Mouse (Mus musculus): Measurements from ENCODE around the gene Gm815. TPM values are rescaled to one million over a fixed set of nuclear protein-coding genes. Genes with fewer than 3 reads are reported as not detected.

Gene Gm815
- total and polyA plus RNA-seq, 3 experiments = not detected

DNA sequence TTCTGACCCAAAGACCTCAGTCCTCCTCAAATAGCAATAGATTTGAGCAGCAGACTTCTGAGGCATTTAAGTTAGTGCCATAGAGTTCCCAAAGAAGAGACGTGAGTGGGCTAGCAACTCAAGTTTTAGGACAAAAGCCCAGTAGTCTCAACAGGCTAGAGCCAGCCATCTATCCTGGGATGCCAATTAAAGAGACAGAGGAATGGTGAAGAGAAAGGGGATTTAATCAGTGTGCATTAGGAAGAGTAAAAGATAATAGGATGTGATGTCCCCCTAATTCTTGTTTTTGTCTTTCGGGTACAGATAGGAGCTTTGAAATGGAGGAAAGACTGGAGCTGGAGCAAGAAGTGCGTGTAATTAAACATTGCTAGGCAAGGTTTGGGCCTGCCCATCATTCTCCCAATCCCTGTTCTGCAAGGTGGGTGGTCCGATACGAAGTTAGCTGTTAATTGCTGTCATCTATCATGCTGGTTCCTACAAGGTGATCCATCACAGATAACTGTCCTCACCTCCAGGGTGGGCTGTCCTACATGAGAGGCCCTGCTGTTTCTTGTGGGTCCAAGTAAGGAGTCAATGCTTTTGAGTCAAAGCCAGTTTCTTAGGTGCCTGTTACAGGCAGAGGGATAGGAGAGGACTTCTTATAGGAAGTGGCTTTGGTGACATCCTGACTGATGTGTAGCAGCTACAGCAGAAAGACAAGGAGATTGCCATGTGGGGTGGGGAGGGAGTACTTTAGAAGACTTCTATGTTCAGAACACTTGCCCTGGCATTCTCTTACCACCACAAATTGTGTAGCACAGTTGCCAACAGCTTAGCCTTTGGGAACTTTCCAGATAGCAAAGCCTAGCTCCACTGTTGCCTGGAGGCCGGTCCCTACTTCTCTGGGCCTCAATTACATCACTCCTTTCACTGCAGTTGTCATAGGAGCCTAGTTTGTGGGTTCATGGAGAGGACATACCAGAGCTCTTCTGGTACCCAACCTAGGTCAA, 44.9 kb downstream of the Gm815 start:
- DNase-seq (ENCODE audit: low spot score) = no peak
- Histone ChIP-seq H3K27me3 (ENCODE audit: insufficient read depth, low read length) (no peaks in the 10 kb centered on the region), H3K4me3 (ENCODE audit: low read depth, low read length) (no peak overlapping the region), H3K9me3 (replicated peaks) (peaks cover 2% of the 10 kb centered on the region; the same call in 1 of the 2 replicates), H3K36me3 (replicated peaks) (no peaks in the 10 kb centered on the region), H3K4me1 (ENCODE audit: insufficient read depth, low read depth, low read length) (no peaks in the 10 kb centered on the region)
- TF ChIP-seq GATA2 (IDR thresholded peaks at IDR 0.05; ENCODE audit: borderline replicate concordance, low read depth, low read length) = no peak
- no peak for ATAC-seq (ENCODE audit: extremely low read depth, insufficient number of reproducible peaks, low FRiP score, poor library complexity, severe bottlenecking)

DNA sequence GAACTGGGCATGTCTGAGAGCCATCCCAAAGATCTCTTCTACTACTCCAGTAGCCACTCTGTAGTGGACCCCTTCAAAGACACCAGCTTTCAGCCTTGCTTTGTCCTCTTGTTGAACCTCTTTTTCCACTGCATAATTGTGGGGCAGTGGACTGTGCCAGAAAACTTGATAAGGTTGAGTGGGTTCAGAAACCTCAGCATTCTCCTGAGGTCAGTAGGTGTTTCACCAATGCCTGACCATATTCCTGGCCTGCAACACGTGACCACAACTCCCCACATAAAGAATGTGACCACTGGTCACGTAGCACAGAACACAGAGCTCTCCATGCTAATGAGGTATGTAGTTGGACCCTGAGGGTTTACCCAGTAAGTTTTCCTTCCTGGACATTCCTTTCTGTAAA, 48.5 kb downstream of the Gm815 start:
- Histone ChIP-seq H3K4me3 (ENCODE audit: low read depth, low read length) (no peak overlapping the region), H3K27me3 (ENCODE audit: insufficient read depth, low read length) (no peaks in the 10 kb centered on the region), H3K9me3 (replicated peaks) (peaks cover 4% of the 10 kb centered on the region; the same call in 1 of the 2 replicates), H3K4me1 (ENCODE audit: insufficient read depth, low read depth, low read length) (no peaks in the 10 kb centered on the region), H3K36me3 (replicated peaks) (no peaks in the 10 kb centered on the region)
- TF ChIP-seq POLR2AphosphoS5 (IDR thresholded peaks at IDR 0.05; ENCODE audit: insufficient replicate concordance, low read depth, low read length) = no peak
- no peak for TF ChIP-seq CTCF (IDR thresholded peaks at IDR 0.05; ENCODE audit: low read depth, low read length)
- TF ChIP-seq GATA1 (IDR thresholded peaks at IDR 0.05; ENCODE audit: borderline replicate concordance, low read length) = no peak
- no peak for TF ChIP-seq GATA2 (IDR thresholded peaks at IDR 0.05; ENCODE audit: borderline replicate concordance, low read depth, low read length)
- no peak for TF ChIP-seq TAL1 (conservative IDR thresholded peaks at IDR 0.05; ENCODE audit: low read depth, low read length)
- DNase-seq (ENCODE audit: low spot score) (no peak), ATAC-seq (ENCODE audit: extremely low read depth, insufficient number of reproducible peaks, low FRiP score, poor library complexity, severe bottlenecking) (no peak)
